Mouse (Mus musculus) midbrain, embryonic 12.5 days (tissue): ENCODE data around the gene Nlgn1. TPM values are rescaled to one million over a fixed set of nuclear protein-coding genes. Genes with fewer than 3 reads are reported as not detected.
A peak's percentile ranks its signal among the peaks of the same experiment; 100 is the strongest.

Experiments used
- ATAC-seq: fragments of 200-750 bp; cut with Nextera tagmentation; 2 replicates; pipeline ENCODE4 v1.8.0; 2017; ENCODE audit warnings: low read depth, moderate TSS enrichment, moderate library complexity; ENCODE audit not compliant: low FRiP score
- H3K27ac ChIP-seq: fragments of 300-500 bp; sonication (generic); replicated peaks from 2 replicates; pipeline ENCODE4 v1.5.1; 2016; ENCODE audit warnings: mild to moderate bottlenecking
- H3K27me3 ChIP-seq: fragments of 300-500 bp; sonication (generic); 2 replicates; pipeline ENCODE4 v1.6.1; 2016; ENCODE audit warnings: mild to moderate bottlenecking
- H3K36me3 ChIP-seq: fragments of 300-500 bp; sonication (generic); 2 replicates; pipeline ENCODE4 v1.6.1; 2016
- H3K4me1 ChIP-seq: fragments of 300-500 bp; sonication (generic); 2 replicates; pipeline ENCODE4 v1.6.1; 2016
- H3K4me2 ChIP-seq: fragments of 300-500 bp; sonication (generic); replicated peaks from 2 replicates; pipeline ENCODE4 v1.6.1; 2016; ENCODE audit warnings: mild to moderate bottlenecking, moderate library complexity
- H3K4me3 ChIP-seq: fragments of 300-500 bp; sonication (generic); 2 replicates; pipeline ENCODE4 v1.5.1; 2016; ENCODE audit warnings: mild to moderate bottlenecking
- H3K9ac ChIP-seq: fragments of 300-500 bp; sonication (generic); replicated peaks from 2 replicates; pipeline ENCODE4 v1.6.1; 2016; ENCODE audit warnings: mild to moderate bottlenecking, moderate library complexity
- H3K9me3 ChIP-seq: fragments of 300-500 bp; sonication (generic); 2 replicates; pipeline ENCODE4 v1.6.1; 2016; ENCODE audit warnings: mild to moderate bottlenecking
- WGBS: fragments of 180-500 bp; shearing (Covaris S2); methylation state at CpG from one replicate; pipeline ENCODE4 v1.1.7; 2016; 5-methylcytosine and 5-hydroxymethylcytosine counted together
- polyA plus RNA-seq: library from polyadenylated mRNA; unstranded; fragments of >200 nt; fragmentation: Nextera tagmentation; extraction: Ambion mirVana; gene quantifications from 2 replicates; pipeline ENCODE4 v1.2.1, GENCODE M21; 2016

Gene Nlgn1
- polyA plus RNA-seq, 1 experiment from 2014 or later = 8.9 TPM

DNA sequence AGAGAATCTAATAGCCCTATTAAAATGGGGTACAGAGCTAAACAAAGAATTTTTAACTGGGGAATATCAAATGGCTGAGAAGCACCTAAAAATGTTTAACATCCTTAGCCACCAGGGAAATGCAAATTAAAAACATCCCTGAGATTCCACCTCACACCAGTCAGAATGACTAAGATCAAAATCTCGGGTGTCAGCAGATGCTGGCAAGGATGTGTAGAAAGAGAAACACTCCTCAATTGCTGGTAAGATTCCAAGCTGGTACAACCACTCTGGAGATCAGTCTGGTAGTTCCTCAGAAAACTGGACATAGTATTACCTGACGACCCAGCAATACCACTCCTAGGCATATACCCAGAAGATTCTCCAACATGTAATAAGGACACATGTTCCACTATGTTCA, 869.2 kb downstream of the Nlgn1 start:
- Histone ChIP-seq H3K9me3 (no peaks in the 10 kb centered on the region), H3K4me3 (no peak overlapping the region), H3K4me2 (no peak overlapping the region), H3K4me1 (no peaks in the 10 kb centered on the region), H3K9ac (no peak overlapping the region), H3K27me3 (no peaks in the 10 kb centered on the region), H3K27ac (no peak overlapping the region), H3K36me3 (no peaks in the 10 kb centered on the region)
- 80% methylated on average over 2 of the region's 2 CpGs for WGBS
- ATAC-seq = no peak

DNA sequence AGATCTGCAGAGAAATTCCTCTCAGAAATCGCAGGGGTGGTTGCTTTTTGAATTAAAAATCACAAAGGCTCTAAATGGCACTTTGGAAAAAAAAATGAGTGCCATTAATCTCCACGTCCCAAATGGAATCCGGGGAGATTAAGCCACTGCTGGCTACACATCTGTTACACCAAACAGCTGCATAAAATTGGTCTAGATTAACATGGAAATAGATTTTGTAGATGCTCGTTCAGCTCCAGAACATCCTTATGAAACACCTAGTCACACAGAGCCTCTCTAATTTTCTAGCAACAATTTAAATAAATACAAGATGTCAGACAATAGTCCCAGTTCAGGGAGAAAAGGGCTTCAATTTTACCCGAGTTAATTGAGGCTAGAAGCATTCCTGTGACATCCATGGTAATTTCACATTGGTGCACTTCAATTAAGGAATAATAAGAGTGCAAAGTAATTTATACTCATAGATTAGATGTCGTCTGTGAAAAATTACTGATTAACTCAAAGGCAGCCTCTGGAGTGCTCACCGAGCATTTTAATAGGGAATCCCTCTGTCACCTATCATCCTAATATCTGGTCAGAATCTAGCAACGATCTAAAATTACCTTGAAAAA, 875.9 kb downstream of the Nlgn1 start:
- Histone ChIP-seq H3K27me3 (no peaks in the 10 kb centered on the region), H3K9ac (no peak overlapping the region), H3K27ac (no peak overlapping the region), H3K4me2 (no peak overlapping the region), H3K9me3 (no peaks in the 10 kb centered on the region), H3K4me1 (no peaks in the 10 kb centered on the region), H3K36me3 (no peaks in the 10 kb centered on the region), H3K4me3 (no peak overlapping the region)
- 0 out of 2 replicates have a peak, but pooled peaks have one; percentile 6 for ATAC-seq
- WGBS = 58% methylated on average over 8 of the region's 8 CpGs

DNA sequence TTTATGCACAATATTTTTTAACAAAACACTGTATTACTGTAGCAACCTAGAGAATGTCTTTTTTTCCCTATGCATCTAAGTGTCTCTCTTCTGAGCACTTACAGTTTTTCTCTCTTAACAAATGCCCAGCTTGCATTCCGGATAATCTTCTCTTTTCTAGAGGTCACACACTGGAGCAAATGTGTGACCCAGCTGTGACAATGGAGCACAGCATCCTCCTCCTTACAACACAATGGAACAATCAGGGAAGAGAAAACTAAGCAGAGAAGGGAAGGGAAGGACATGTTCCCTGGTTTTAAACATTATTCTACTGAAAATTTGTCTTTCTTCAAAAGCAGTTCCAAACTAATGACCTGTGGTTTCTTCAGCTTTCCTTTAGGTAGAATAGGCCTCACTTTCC, 879.9 kb downstream of the Nlgn1 start:
- Histone ChIP-seq H3K4me2 (no peak overlapping the region), H3K27ac (no peak overlapping the region), H3K9me3 (no peaks in the 10 kb centered on the region), H3K4me3 (no peak overlapping the region), H3K4me1 (no peaks in the 10 kb centered on the region), H3K27me3 (no peaks in the 10 kb centered on the region), H3K9ac (no peak overlapping the region), H3K36me3 (no peaks in the 10 kb centered on the region)
- no peak for ATAC-seq
- whole genome bisulfite sequencing = 22% methylated on average over 1 of the region's 1 CpGs

DNA sequence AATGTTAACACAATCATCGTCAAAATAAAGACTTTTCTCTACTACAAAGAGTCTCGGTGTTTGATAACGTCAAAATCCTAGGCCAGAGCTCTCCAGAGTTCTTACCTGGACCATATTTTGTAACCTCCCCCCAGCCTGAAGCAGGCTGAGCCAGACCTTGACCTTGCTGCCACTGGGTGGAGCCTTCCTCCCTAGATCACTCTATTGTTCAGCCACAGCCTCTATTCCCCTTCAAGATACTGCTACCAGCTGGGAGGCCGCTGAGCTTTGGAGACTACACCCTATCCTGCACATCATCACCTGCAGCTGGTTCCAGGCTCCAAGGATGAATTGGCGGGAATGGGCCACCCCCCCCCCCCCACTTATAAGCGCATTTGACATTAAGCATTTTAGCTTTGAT, 881.8 kb downstream of the Nlgn1 start:
- Histone ChIP-seq H3K36me3 (no peaks in the 10 kb centered on the region), H3K27ac (no peak overlapping the region), H3K4me1 (no peaks in the 10 kb centered on the region), H3K4me2 (no peak overlapping the region), H3K4me3 (no peak overlapping the region), H3K27me3 (no peaks in the 10 kb centered on the region), H3K9me3 (no peaks in the 10 kb centered on the region), H3K9ac (no peak overlapping the region)
- WGBS = 74% methylated on average over 6 of the region's 6 CpGs
- no peak for ATAC-seq

DNA sequence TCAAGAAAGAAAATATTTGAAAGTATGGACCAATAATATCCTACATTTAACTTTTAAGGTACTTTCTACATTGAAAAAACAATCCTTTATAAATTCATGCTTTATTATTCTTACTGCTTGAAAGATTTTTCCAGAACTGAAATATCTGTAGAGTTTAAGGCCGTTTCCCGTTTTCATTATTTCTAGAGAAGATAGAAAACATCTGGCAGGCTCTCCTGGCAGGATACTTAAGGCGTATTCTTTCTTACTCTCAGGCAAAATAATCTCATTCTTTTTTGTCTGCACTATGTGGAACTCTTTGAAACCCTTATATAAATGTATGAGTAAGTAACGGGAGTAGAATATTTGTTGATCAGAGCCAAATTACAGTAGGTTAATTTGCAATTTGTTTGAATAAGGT, 882.9 kb downstream of the Nlgn1 start:
- 84% methylated on average over 4 of the region's 4 CpGs for WGBS
- Histone ChIP-seq H3K27me3 (no peaks in the 10 kb centered on the region), H3K9ac (no peak overlapping the region), H3K27ac (no peak overlapping the region), H3K36me3 (no peaks in the 10 kb centered on the region), H3K4me1 (no peaks in the 10 kb centered on the region), H3K4me2 (no peak overlapping the region), H3K4me3 (no peak overlapping the region), H3K9me3 (no peaks in the 10 kb centered on the region)
- ATAC-seq = no peak

DNA sequence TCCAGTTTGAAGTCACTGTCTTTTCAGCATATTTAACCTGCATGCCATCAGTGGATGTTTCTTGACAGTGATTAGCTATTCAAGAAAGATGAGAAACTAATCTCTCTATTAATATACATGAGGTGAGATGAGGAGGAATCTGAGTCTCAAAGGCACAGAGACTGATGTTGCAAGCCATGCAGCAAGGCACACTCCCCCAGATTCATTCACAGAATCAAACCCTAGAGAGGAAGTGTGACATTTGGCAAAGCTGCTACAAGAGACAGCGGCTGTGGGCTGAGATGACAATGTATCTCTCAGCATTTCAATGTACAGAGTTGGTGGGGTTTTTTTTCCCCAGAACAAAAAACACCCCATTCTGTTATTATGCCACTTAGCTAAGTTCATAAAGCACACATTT, 885.1 kb downstream of the Nlgn1 start:
- Histone ChIP-seq H3K4me2 (no peak overlapping the region), H3K4me3 (no peak overlapping the region), H3K9ac (no peak overlapping the region), H3K36me3 (no peaks in the 10 kb centered on the region), H3K4me1 (no peaks in the 10 kb centered on the region), H3K9me3 (no peaks in the 10 kb centered on the region), H3K27me3 (no peaks in the 10 kb centered on the region), H3K27ac (no peak overlapping the region)
- WGBS = 59% methylated on average over 1 of the region's 1 CpGs
- ATAC-seq = peak; percentile 63

DNA sequence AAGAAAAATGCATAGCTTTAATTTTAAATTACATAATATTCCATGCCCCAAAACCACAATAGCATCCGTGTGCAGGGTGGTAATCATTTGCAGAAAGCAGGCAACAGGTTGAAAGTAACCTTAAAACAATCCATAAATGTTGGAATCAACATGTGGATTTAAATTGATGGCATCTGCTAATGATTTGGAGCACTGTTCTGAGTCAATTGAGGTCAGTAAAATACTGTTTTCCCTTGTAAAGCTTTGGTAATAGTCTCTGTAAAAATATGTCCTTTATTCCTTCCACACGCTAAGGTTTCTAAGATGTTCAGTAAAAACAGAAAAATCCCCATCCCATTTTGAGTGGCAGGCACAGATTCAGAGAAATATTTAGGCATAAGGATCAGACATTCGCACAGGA, 888.6 kb downstream of the Nlgn1 start:
- H3K27ac ChIP-seq = no peak overlapping the region
- H3K4me2 ChIP-seq = no peak overlapping the region
- no peaks in the 10 kb centered on the region for H3K27me3 ChIP-seq
- H3K36me3 ChIP-seq = no peaks in the 10 kb centered on the region
- no peaks in the 10 kb centered on the region for H3K4me1 ChIP-seq
- no peak overlapping the region for H3K4me3 ChIP-seq
- WGBS = 83% methylated on average over 3 of the region's 3 CpGs
- H3K9me3 ChIP-seq = no peaks in the 10 kb centered on the region
- ATAC-seq = no peak
- H3K9ac ChIP-seq = no peak overlapping the region

DNA sequence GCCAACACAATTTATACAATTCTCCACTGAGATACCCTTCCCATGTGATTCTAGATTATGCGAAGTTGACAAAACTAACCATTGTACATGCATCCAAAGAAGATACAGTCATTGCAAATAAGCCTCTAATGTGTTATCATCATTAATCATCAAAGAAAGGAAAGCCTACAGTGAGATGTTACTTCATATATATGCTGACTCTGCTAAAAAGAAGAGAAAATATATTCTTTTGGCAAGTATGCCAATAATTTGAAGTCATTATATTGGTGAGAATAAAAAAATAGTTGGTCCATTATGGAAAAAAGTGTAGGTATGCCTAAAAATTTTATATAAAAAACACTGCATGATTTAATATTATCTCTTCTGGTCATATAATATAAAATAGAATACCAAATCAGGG, 889.6 kb downstream of the Nlgn1 start:
- no peaks in the 10 kb centered on the region for H3K9me3 ChIP-seq
- H3K4me1 ChIP-seq = no peaks in the 10 kb centered on the region
- no peaks in the 10 kb centered on the region for H3K36me3 ChIP-seq
- H3K27me3 ChIP-seq = no peaks in the 10 kb centered on the region
- H3K27ac ChIP-seq = no peak overlapping the region
- no peak overlapping the region for H3K4me3 ChIP-seq
- ATAC-seq = no peak
- WGBS = 94% methylated on average over 1 of the region's 1 CpGs
- H3K9ac ChIP-seq = no peak overlapping the region
- H3K4me2 ChIP-seq = no peak overlapping the region

DNA sequence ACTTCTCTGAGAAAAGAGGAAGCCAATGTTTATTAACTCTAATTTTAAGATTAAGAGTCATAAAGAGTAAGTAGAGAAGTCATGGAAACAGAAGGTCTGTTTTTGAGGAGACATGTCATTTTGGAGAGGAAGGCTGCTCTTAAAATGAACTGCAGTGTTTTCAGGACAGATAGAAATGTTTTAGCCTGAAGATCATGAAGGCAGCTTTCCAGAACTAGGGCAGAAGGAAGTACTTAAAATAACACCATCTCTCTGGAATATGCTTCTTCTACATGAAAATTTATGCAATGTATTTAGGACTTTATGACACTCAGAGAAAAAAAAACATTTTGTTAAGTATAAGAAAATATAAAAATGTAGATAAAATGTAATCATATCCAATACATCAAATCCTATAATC, 905.3 kb downstream of the Nlgn1 start:
- H3K27me3 ChIP-seq = no peaks in the 10 kb centered on the region
- ATAC-seq = no peak
- H3K4me3 ChIP-seq = no peak overlapping the region
- H3K4me2 ChIP-seq = no peak overlapping the region
- H3K4me1 ChIP-seq = no peaks in the 10 kb centered on the region
- H3K27ac ChIP-seq = no peak overlapping the region
- no peaks in the 10 kb centered on the region for H3K36me3 ChIP-seq
- H3K9ac ChIP-seq = no peak overlapping the region
- H3K9me3 ChIP-seq = no peaks in the 10 kb centered on the region

DNA sequence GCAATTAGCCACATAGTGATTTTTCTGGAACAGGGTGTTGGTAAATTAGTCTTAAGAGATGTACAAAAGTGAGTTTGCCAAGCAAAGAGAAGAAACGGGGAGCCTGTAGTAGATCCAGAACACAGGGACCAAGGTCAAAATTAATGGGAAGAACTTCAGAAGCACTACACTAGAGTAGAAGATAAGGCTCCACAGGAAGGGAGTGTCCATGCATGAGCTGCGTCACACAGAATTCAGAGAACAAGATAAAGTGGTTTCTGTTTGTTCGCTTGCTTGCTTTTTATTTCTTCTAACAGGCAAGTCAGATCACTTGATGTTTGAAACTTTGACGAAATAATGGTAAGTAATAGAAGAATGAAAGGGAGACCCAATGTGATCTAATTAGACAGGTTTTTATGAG, 920.3 kb downstream of the Nlgn1 start:
- 89% methylated on average over 4 of the region's 4 CpGs for WGBS

More for the DNA sequence above, 920.3 kb downstream of the Nlgn1 start:
- H3K4me2 ChIP-seq = no peak overlapping the region
- no peak overlapping the region for H3K9ac ChIP-seq
- H3K36me3 ChIP-seq = no peaks in the 10 kb centered on the region
- H3K27ac ChIP-seq = no peak overlapping the region
- H3K4me3 ChIP-seq = no peak overlapping the region
- H3K27me3 ChIP-seq = no peaks in the 10 kb centered on the region
- no peaks in the 10 kb centered on the region for H3K4me1 ChIP-seq
- ATAC-seq = no peak
- no peaks in the 10 kb centered on the region for H3K9me3 ChIP-seq
